Mouse (Mus musculus): ENCODE data around the gene Dennd1a. TPM values are rescaled to one million over a fixed set of nuclear protein-coding genes. Genes with fewer than 3 reads are reported as not detected.
A peak's percentile ranks its signal among the peaks of the same experiment; 100 is the strongest.

Dennd1a gene
- polyA plus RNA-seq, 1 experiment: 44.5 TPM

DNA sequence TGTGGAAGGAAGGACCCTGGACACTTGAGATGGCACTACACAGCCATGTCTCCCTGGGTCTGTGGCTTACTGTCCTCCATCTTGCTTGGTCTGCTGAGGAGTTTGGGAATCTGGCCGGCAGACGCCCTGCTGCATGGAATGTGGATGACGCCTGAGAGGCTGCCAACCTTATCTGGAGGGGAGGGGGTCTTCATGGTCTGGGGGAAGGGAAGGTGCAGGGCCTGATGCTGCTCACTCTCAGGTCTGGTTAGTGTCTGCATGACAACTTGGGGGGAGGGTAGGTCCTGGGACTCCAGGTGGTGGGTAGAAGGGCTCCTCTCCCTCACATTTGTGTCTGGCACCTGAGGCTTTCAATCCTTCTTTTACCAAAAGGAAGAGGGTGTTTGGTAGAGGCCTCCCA lies 505.8 kb downstream of the Dennd1a start:
- no peak for TF ChIP-seq CTCF (IDR thresholded peaks at IDR 0.05; ENCODE audit: extremely low read depth, insufficient read depth, low read length)
- no peak for TF ChIP-seq POLR2A (IDR thresholded peaks at IDR 0.05; ENCODE audit: extremely low read depth, insufficient read depth, low read length)
- no peaks in the 10 kb centered on the region; the same call in 1 of the 2 replicates for H3K4me1 ChIP-seq (ENCODE audit: control insufficient read depth, insufficient read depth, low read length)

GRCm38 (mm10) chr2:37780270-37780929 lies 506.8 kb downstream of the Dennd1a start:
- no peak overlapping the region for H3K27ac ChIP-seq (ENCODE audit: insufficient read depth, low read length)
- no peak overlapping the region for H3K4me3 ChIP-seq (ENCODE audit: insufficient read depth, low read length)
- no peaks in the 10 kb centered on the region; the same call in 1 of the 2 replicates for H3K4me1 ChIP-seq (ENCODE audit: control insufficient read depth, insufficient read depth, low read length)
- TF ChIP-seq POLR2A (IDR thresholded peaks at IDR 0.05; ENCODE audit: extremely low read depth, insufficient read depth, low read length): no peak
- no peak for TF ChIP-seq CTCF (IDR thresholded peaks at IDR 0.05; ENCODE audit: extremely low read depth, insufficient read depth, low read length)

More for the DNA sequence above, 505.8 kb downstream of the Dennd1a start:
- Histone ChIP-seq H3K4me3 (ENCODE audit: insufficient read depth, low read length) (no peak overlapping the region), H3K27ac (ENCODE audit: insufficient read depth, low read length) (no peak overlapping the region)

DNA sequence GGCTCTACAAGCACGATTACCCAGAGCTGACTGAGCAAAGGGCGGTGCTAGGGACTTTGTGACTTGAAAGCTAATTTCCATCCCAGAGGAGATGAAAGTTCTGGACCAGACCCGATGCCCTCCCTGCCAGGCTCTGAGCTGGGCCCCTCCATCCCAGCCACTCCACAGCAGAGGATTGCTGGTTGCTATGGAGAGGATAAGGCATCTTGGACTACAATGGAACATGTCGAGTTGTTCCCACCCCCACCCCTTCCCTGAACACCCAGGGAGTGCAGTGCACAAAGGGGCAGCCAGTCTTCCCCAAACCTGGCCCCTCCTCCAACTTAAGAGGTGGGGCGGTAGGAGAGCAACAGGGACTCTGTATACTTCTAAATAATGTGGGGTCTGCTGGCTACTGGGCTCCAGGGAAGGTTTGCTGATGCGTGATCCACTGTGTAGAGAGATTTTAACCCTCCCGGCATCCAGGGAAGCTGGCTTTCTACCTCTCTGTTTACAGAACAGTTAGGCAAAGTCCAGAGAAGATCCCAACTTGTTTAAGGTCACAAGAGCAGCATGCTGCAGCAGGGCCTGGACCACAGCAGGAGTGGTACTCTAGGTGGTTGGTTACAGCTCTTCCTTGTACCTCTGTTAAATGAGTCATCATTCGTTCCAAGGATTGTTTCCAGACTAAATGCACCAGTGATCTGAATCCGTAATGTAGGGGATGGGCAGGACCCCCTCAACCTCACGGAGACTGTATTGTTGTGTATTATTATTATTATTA lies 509.1 kb downstream of the Dennd1a start:
- TF ChIP-seq POLR2A (IDR thresholded peaks at IDR 0.05; ENCODE audit: extremely low read depth, insufficient read depth, low read length): no peak
- no peak for TF ChIP-seq CTCF (IDR thresholded peaks at IDR 0.05; ENCODE audit: extremely low read depth, insufficient read depth, low read length)
- H3K27ac ChIP-seq (ENCODE audit: insufficient read depth, low read length): no peak overlapping the region
- no peaks in the 10 kb centered on the region for H3K4me1 ChIP-seq (ENCODE audit: control insufficient read depth, insufficient read depth, low read length)

DNA sequence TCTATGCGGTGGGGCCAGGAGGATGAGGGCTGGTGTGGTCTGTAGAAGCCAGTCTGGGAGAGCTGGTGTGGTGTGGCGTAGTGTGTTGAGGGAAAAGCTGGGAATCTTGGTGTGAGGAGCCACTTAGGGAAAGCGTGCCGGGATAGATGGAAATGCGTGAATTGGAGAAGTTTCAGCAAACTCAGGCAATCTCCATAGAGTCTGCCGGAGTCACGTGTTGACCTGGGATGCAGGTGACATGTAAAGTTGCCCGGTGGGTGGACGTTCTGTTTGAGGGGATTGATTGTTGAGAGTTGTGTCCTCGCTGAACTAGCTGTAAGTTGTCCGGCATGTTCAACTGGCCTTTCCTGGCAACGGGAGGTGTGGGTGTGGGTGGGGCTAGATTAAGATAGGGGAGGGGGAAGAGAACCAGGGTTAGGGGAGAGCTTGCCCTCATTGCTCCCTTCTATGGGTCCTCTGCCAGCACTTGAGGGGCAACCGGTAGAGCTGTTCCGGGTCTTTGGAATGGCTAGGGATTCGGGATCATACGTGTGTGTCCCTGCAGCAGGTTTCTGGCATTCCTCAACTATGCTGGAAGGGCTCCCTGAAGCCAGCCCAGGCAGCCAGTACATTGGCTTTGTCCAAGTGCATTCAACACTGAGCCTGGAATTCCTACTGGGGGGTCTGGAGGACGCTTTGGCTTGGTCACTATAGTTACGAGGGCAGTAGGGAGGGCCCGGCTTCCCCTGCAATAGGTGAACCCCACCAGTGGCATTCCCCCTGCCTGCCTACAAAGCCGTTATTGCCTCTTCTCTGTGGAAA lies 510.4 kb downstream of the Dennd1a start:
- Histone ChIP-seq H3K27ac (ENCODE audit: insufficient read depth, low read length) (no peak overlapping the region), H3K4me3 (ENCODE audit: insufficient read depth, low read length) (no peak overlapping the region), H3K4me1 (ENCODE audit: control insufficient read depth, insufficient read depth, low read length) (no peaks in the 10 kb centered on the region)
- TF ChIP-seq CTCF (IDR thresholded peaks at IDR 0.05; ENCODE audit: extremely low read depth, insufficient read depth, low read length) (no peak), POLR2A (IDR thresholded peaks at IDR 0.05; ENCODE audit: extremely low read depth, insufficient read depth, low read length) (no peak)

More for the DNA sequence above, 509.1 kb downstream of the Dennd1a start:
- no peak overlapping the region for H3K4me3 ChIP-seq (ENCODE audit: insufficient read depth, low read length)

DNA sequence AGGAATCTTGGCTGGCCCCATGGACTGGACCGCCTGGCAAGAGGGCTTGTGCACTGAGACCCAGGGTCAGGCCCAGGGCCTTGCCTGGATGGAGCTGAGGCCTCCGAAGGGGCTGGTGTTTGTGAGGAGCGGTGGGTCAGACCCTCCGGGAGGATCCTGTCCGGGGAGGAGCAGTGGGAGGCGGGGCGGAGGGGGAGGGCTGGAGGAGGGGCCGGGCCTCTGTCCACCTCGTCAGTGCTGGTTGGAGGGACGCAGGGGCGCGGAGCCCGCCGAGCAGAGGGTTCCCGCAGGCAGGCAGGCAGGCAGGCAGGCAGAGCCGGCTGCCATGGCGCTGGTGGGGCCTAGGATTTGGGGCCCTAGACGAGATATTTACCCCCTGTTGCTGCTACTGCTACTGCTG lies 511.2 kb downstream of the Dennd1a start, which contains the start of gene Crb2:
Gene Crb2, plus strand, starts transcription at position 234 of the 400 bp plus-strand sequence.
- no peak within 1 kb of the TSS for H3K4me3 ChIP-seq (ENCODE audit: insufficient read depth, low read length)
- H3K4me1 ChIP-seq (ENCODE audit: control insufficient read depth, insufficient read depth, low read length): peaks cover under 1% of the 10 kb centered on the region; the same call in 1 of the 2 replicates
- TF ChIP-seq CTCF (IDR thresholded peaks at IDR 0.05; ENCODE audit: extremely low read depth, insufficient read depth, low read length): no peak
- TF ChIP-seq POLR2A (IDR thresholded peaks at IDR 0.05; ENCODE audit: extremely low read depth, insufficient read depth, low read length): no peak
- no peak within 1 kb of the TSS for H3K27ac ChIP-seq (ENCODE audit: insufficient read depth, low read length)

DNA sequence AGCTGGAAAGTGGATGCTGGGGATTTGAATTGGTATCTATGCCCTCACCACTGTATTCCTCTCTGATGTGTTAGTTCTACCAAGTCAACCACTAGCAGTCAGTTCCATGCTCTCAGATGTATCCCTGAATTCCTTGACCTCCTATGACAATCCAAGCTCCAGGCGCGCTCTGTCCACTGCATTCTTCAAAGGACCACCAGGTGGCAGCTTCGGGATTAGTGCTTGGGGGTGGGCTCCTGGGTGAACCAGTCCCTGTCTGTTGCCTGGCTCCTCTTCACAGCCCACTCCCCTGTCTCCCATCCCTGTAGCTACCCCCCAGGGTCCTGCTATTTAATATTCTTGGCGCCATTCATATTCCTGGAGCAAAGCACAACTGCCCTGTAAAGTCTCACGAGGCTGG lies 512.6 kb downstream of the Dennd1a start:
- H3K4me1 ChIP-seq (ENCODE audit: control insufficient read depth, insufficient read depth, low read length): peaks cover 4% of the 10 kb centered on the region
- no peak overlapping the region for H3K27ac ChIP-seq (ENCODE audit: insufficient read depth, low read length)
- no peak for TF ChIP-seq POLR2A (IDR thresholded peaks at IDR 0.05; ENCODE audit: extremely low read depth, insufficient read depth, low read length)
- TF ChIP-seq CTCF (IDR thresholded peaks at IDR 0.05; ENCODE audit: extremely low read depth, insufficient read depth, low read length): peak; percentile 53
- no peak overlapping the region for H3K4me3 ChIP-seq (ENCODE audit: insufficient read depth, low read length)

DNA sequence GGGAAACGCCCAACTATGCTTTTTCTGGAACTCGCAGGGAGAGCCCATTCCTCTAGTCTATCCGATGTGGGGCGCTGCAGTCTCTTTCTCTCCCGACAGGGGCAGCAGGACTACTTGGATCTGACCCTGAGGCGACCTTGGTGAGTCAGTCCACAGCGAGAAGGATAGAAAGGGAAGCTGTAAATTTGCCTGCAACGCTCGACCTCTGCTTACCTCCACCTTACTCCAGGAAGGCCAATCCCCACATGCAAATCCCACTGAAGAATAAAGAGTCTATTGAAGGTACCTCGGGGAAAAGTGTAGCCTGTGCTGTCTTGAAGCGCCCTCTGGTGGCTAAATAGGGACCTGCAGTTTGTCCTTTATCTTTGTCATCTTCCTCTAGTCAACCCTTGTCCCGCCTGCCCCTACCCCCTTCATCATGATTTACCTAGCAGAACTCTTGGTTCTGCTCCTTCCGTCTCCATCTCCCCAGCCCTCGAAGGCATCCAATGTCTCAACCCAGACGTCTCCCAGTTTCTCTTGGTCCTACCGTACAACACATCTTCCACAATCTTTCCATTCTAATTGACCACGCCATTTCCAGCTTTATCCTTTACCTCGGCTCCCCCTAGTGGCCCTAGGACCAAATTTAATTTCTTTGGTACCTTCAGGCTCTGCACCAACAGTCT lies 515.4 kb downstream of the Dennd1a start:
- peaks cover 12% of the 10 kb centered on the region for H3K4me1 ChIP-seq (ENCODE audit: control insufficient read depth, insufficient read depth, low read length)
- H3K4me3 ChIP-seq (ENCODE audit: insufficient read depth, low read length): peak overlapping the region; percentile 36
- no peak for TF ChIP-seq POLR2A (IDR thresholded peaks at IDR 0.05; ENCODE audit: extremely low read depth, insufficient read depth, low read length)
- peak; percentile 66 for TF ChIP-seq CTCF (IDR thresholded peaks at IDR 0.05; ENCODE audit: extremely low read depth, insufficient read depth, low read length)
- H3K27ac ChIP-seq (ENCODE audit: insufficient read depth, low read length): no peak overlapping the region

GRCm38 (mm10) chr2:37769793-37770192 lies 517.4 kb downstream of the Dennd1a start:
- H3K4me1 ChIP-seq (ENCODE audit: control insufficient read depth, insufficient read depth, low read length): peaks cover 24% of the 10 kb centered on the region
- no peak overlapping the region for H3K4me3 ChIP-seq (ENCODE audit: insufficient read depth, low read length)
- TF ChIP-seq POLR2A (IDR thresholded peaks at IDR 0.05; ENCODE audit: extremely low read depth, insufficient read depth, low read length) (no peak), CTCF (IDR thresholded peaks at IDR 0.05; ENCODE audit: extremely low read depth, insufficient read depth, low read length) (no peak)
- H3K27ac ChIP-seq (ENCODE audit: insufficient read depth, low read length): no peak overlapping the region

DNA sequence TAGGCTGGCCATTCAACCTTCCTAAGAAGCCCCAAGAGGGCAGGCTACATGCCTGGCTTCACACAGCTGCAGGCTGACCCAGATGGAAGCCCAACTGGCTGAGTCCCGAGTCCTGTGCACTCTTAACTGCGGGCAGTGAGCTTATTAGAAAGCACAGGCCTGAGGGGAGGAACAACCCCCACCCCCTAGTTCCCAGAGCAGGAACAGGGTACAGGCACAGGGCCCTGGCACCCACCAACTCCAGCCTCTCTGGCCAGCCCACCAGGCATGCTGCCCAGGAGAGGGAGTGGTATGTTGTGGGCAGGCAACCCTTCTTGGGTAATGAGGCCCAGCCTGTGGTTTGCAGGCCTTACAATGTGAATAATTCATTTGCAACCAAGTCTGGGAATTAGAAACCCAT lies 518.3 kb downstream of the Dennd1a start:
- 0 out of 2 replicates have a peak overlapping the region, but pooled peaks have one; percentile 20 for H3K27ac ChIP-seq (ENCODE audit: insufficient read depth, low read length)
- TF ChIP-seq CTCF (IDR thresholded peaks at IDR 0.05; ENCODE audit: extremely low read depth, insufficient read depth, low read length) (no peak), POLR2A (IDR thresholded peaks at IDR 0.05; ENCODE audit: extremely low read depth, insufficient read depth, low read length) (no peak)
- H3K4me1 ChIP-seq (ENCODE audit: control insufficient read depth, insufficient read depth, low read length): peaks cover 27% of the 10 kb centered on the region
- H3K4me3 ChIP-seq (ENCODE audit: insufficient read depth, low read length): no peak overlapping the region
